Mouse (Mus musculus) C2C12 (cell line): ENCODE results near the gene Nde1. TPM values are rescaled to one million over a fixed set of nuclear protein-coding genes. Genes with fewer than 3 reads are reported as not detected.

Experiments
- H3K27me3 ChIP-seq: one replicate; pipeline ENCODE4 v1.6.1; 2011; ENCODE audit not compliant: control insufficient read depth, insufficient read depth, insufficient read length
- H3K36me3 ChIP-seq: one replicate; pipeline ENCODE4 v1.6.1; 2011; ENCODE audit not compliant: control insufficient read depth, insufficient read depth
- H3K4me3 ChIP-seq: one replicate; pipeline ENCODE4 v1.5.1; 2011; ENCODE audit warnings: mild to moderate bottlenecking, control low read depth; ENCODE audit not compliant: poor library complexity, insufficient read depth, severe bottlenecking
- H3K79me2 ChIP-seq: one replicate; pipeline ENCODE4 v1.6.1; 2011; ENCODE audit not compliant: control insufficient read depth, insufficient read depth
- H3K79me3 ChIP-seq: one replicate; pipeline ENCODE4 v1.6.1; 2011; ENCODE audit warnings: low read depth, control low read depth
- H3ac ChIP-seq: one replicate; pipeline ENCODE3; 2011; ENCODE audit warnings: low read depth; ENCODE audit not compliant: control insufficient read depth, insufficient read length
- CEBPB ChIP-seq: IDR thresholded peaks from one replicate; pipeline ENCODE4 v1.6.1; 2011; ENCODE audit warnings: low read depth, mild to moderate bottlenecking, control low read depth, moderate library complexity
- CTCF ChIP-seq: IDR thresholded peaks from one replicate; pipeline ENCODE4 v1.5.1; 2011; ENCODE audit not compliant: control insufficient read depth, insufficient read depth, insufficient read length
- FOSL1 ChIP-seq: IDR thresholded peaks from one replicate; pipeline ENCODE4 v1.8.0; 2011; ENCODE audit warnings: mild to moderate bottlenecking, low read length; ENCODE audit not compliant: poor library complexity, insufficient read depth, severe bottlenecking
- MAX ChIP-seq: IDR thresholded peaks from one replicate; pipeline ENCODE4 v1.6.1; 2011; ENCODE audit warnings: mild to moderate bottlenecking, control low read depth
- MYOD1 ChIP-seq: IDR thresholded peaks from one replicate; pipeline ENCODE4 v1.6.1; 2011; ENCODE audit warnings: low read depth; ENCODE audit not compliant: control insufficient read depth, insufficient read length
- MYOG ChIP-seq: IDR thresholded peaks from one replicate; pipeline ENCODE4 v1.6.1; 2011; ENCODE audit not compliant: control insufficient read depth, insufficient read length; ENCODE audit errors: extremely low read depth
- USF1 ChIP-seq: IDR thresholded peaks from one replicate; pipeline ENCODE4 v1.6.1; 2011; ENCODE audit warnings: low read depth, mild to moderate bottlenecking, control low read depth, moderate library complexity
- long read RNA-seq, 2 experiments: library from polyadenylated mRNA; unstranded; transcript quantifications; one replicate each; pipeline ENCODE4 v2.0.0; 2019 to 2020
- polyA plus RNA-seq: library from polyadenylated mRNA; unstranded; fragments of >200 nt; fragmentation: generic; extraction: Trizol; gene quantifications from one replicate; pipeline ENCODE4 v1.2.1, GENCODE M21; 2012; ENCODE audit warnings: missing spikeins

The Nde1 gene
- polyA plus RNA-seq = 68.6 TPM
- long read RNA-seq, experiment 1, transcript Nde1-201 (9 exons, 2,287 nt) = major isoform, 42 of 106 reads
- long read RNA-seq, experiment 1, transcript Nde1-202 (9 exons, 2,335 nt) = minor isoform, 8 of 106 reads
- long read RNA-seq, experiment 1, partial matches to known transcripts = 34 of 106 reads
- long read RNA-seq, experiment 1, other reads (novel, unspliced or antisense) = 21 of 106 reads
- long read RNA-seq, experiment 2, transcript Nde1-202 (9 exons, 2,335 nt) = minor isoform, 91 of 1,165 reads
- long read RNA-seq, experiment 2, transcript Nde1-203 (9 exons, 1,551 nt) = minor isoform, 19 of 1,165 reads
- long read RNA-seq, experiment 2, transcript Nde1-201 (9 exons, 2,287 nt) = major isoform, 789 of 1,165 reads
- long read RNA-seq, experiment 2, transcript Nde1-205 (8 exons, 2,105 nt) = minor isoform, 7 of 1,165 reads
- long read RNA-seq, experiment 2, partial matches to known transcripts = 172 of 1,165 reads
- long read RNA-seq, experiment 2, other reads (novel, unspliced or antisense) = 87 of 1,165 reads

GRCm38 (mm10) chr16:14162988-14163416 lies at the start of gene Nde1, which contains the start of gene Marf1:
Nde1 (plus strand) TSS chr16:14163275.
Marf1 (minus strand) TSS chr16:14163351.
- Histone ChIP-seq H3K27me3 (no peaks in the 10 kb centered on the region), H3K36me3 (peaks cover 8% of the 10 kb centered on the region), H3K79me3 (peaks cover 55% of the 10 kb centered on the region), H3ac (peak within 1 kb of the TSS; percentile 94), H3K79me2 (peaks cover 61% of the 10 kb centered on the region), H3K4me3 (peak within 1 kb of the TSS; percentile 58)
- TF ChIP-seq MYOD1 = no peak
- TF ChIP-seq CEBPB = no peak

GRCm38 (mm10) chr16:14117299-14117698 lies 45.8 kb upstream of the Nde1 start:
- Histone ChIP-seq H3K4me3 (no peak overlapping the region), H3K27me3 (no peaks in the 10 kb centered on the region), H3ac (no peak overlapping the region), H3K79me3 (no peaks in the 10 kb centered on the region), H3K79me2 (no peaks in the 10 kb centered on the region), H3K36me3 (peaks cover 35% of the 10 kb centered on the region)
- TF ChIP-seq CTCF (no peak), CEBPB (no peak), MYOG (no peak), MYOD1 (no peak), FOSL1 (no peak), USF1 (no peak), MAX (no peak)

DNA sequence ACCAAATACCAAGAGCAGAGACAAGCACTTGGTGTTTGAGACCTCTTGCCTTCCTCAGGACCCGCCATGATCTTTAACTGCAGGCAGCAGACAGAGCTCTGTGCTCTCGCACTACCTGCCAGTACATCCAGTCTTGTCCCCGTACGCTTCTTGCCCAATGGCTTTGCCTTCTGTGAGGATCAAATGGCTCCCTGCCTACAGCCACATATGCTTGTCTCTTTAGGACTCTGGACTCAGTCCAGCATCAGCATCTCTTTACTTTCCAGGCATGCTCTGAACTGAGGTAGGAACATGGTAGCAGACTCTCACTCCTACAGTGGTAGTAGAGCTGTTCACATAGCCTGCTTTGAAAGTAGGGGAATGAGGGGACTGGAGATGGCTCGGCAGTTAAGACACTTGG lies 42.1 kb upstream of the Nde1 start:
- Histone ChIP-seq H3ac (no peak overlapping the region), H3K36me3 (peaks cover 46% of the 10 kb centered on the region), H3K4me3 (no peak overlapping the region), H3K79me3 (no peaks in the 10 kb centered on the region), H3K27me3 (no peaks in the 10 kb centered on the region), H3K79me2 (no peaks in the 10 kb centered on the region)
- TF ChIP-seq FOSL1 (no peak), CTCF (no peak), USF1 (no peak), MYOD1 (no peak), MYOG (no peak), CEBPB (no peak), MAX (no peak)

DNA sequence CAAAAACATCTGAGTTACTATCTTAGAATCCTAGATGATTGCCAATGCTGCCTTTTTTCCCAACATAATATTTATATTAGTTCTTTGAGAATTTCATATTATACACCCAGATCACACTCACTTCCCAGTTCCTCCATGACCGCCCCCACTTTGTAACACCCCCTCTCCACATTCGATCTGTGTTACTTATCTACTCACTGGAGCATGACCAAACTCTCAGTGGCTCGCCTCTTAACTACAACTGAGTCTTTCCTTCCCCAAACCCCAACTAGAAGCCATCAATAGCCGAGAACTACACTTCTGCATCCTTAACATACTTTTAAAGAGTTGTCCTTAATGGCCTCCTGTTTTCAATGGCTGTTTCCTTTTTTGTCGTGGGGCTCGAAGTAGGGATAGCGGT lies 41.5 kb upstream of the Nde1 start:
- TF ChIP-seq MYOG (no peak), CTCF (no peak), MAX (no peak), USF1 (no peak), CEBPB (no peak), FOSL1 (no peak), MYOD1 (no peak)
- Histone ChIP-seq H3K79me3 (no peaks in the 10 kb centered on the region), H3K79me2 (no peaks in the 10 kb centered on the region), H3K4me3 (no peak overlapping the region), H3K36me3 (peaks cover 52% of the 10 kb centered on the region), H3ac (no peak overlapping the region), H3K27me3 (no peaks in the 10 kb centered on the region)

- no peaks in the 10 kb centered on the region for H3K79me2 ChIP-seq
- H3K79me3 ChIP-seq = no peaks in the 10 kb centered on the region
- peaks cover 58% of the 10 kb centered on the region for H3K36me3 ChIP-seq
- H3ac ChIP-seq = no peak overlapping the region
- TF ChIP-seq MAX (no peak), USF1 (no peak), MYOG (no peak), FOSL1 (no peak), CEBPB (no peak), CTCF (no peak), MYOD1 (no peak)
- no peak overlapping the region for H3K4me3 ChIP-seq
- H3K27me3 ChIP-seq = no peaks in the 10 kb centered on the region
Measured at GRCm38 (mm10) chr16:14122586-14122985, 40.5 kb upstream of the Nde1 start.

DNA sequence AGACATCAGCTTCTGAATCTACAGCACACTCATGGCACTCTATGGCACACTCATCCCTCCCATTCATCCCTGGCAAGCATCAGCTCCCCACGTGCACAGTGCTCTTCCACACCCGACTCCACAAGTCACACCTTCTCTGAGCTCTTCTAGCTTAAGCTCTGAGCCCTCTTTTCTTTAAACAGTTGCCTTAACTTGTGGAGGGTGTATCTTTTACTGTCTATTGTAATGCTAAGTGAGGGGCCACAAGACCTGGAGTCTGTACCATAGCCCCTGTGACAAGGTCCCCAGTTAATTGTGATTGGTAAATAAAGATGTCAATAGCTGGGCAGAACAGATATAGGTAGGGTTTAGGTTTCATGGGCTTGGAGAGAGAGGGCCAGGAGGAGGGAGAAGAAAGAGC lies 39.2 kb upstream of the Nde1 start:
- TF ChIP-seq MAX (no peak), MYOD1 (no peak), USF1 (no peak), MYOG (no peak), CEBPB (no peak), CTCF (no peak), FOSL1 (no peak)
- Histone ChIP-seq H3K27me3 (no peaks in the 10 kb centered on the region), H3K36me3 (peaks cover 62% of the 10 kb centered on the region), H3ac (no peak overlapping the region), H3K79me2 (no peaks in the 10 kb centered on the region), H3K4me3 (no peak overlapping the region), H3K79me3 (no peaks in the 10 kb centered on the region)
